Mouse (Mus musculus): ENCODE results near the gene Mst1r. TPM values are rescaled to one million over a fixed set of nuclear protein-coding genes. Genes with fewer than 3 reads are reported as not detected.

Gene Mst1r
- polyA plus RNA-seq, 1 experiment from 2014 or later: 0.46 TPM

- H3K36me3 ChIP-seq (ENCODE audit: poor library complexity, severe bottlenecking): peaks cover 38% of the 10 kb centered on the region; the same call in 1 of the 2 replicates
Measured at GRCm38 (mm10) chr9:107898563-107898962, 8.1 kb upstream of the Mst1r start.

GRCm38 (mm10) chr9:107899855-107900254 is 6.8 kb upstream of the Mst1r start:
- ATAC-seq: no peak
- 74% methylated on average over 12 of the region's 12 CpGs for WGBS

More at GRCm38 (mm10) chr9:107898563-107898962, 8.1 kb upstream of the Mst1r start:
- H3K4me1 ChIP-seq: peaks cover 17% of the 10 kb centered on the region
- H3K9me3 ChIP-seq (replicated peaks): no peaks in the 10 kb centered on the region
- ATAC-seq: no peak
- no peak overlapping the region for H3K27ac ChIP-seq
- no peak overlapping the region for H3K4me2 ChIP-seq
- H3K27me3 ChIP-seq: peaks cover 23% of the 10 kb centered on the region
- H3K4me3 ChIP-seq: no peak overlapping the region
- H3K9ac ChIP-seq: no peak overlapping the region
- 88% methylated on average over 10 of the region's 10 CpGs for WGBS

GRCm38 (mm10) chr9:107900840-107901626 is 5.6 kb upstream of the Mst1r start:
- Histone ChIP-seq H3K36me3 (ENCODE audit: poor library complexity, severe bottlenecking) (peaks cover 36% of the 10 kb centered on the region; the same call in 1 of the 2 replicates), H3K4me2 (peak overlapping the region; percentile 66), H3K27me3 (peaks cover 23% of the 10 kb centered on the region), H3K9me3 (replicated peaks) (no peaks in the 10 kb centered on the region), H3K27ac (no peak overlapping the region), H3K9ac (peak overlapping the region; percentile 65), H3K4me1 (peaks cover 17% of the 10 kb centered on the region), H3K4me3 (peak overlapping the region; percentile 36)
- 4% methylated on average over 44 of the region's 44 CpGs for WGBS
- ATAC-seq: peak; percentile 71

More at GRCm38 (mm10) chr9:107899855-107900254, 6.8 kb upstream of the Mst1r start:
- Histone ChIP-seq H3K36me3 (ENCODE audit: poor library complexity, severe bottlenecking) (peaks cover 38% of the 10 kb centered on the region; the same call in 1 of the 2 replicates), H3K27me3 (peaks cover 23% of the 10 kb centered on the region), H3K9me3 (replicated peaks) (no peaks in the 10 kb centered on the region), H3K4me2 (no peak overlapping the region), H3K4me3 (no peak overlapping the region), H3K9ac (no peak overlapping the region), H3K4me1 (peaks cover 17% of the 10 kb centered on the region), H3K27ac (no peak overlapping the region)

GRCm38 (mm10) chr9:107901627-107901914 is 5.1 kb upstream of the Mst1r start:
- Histone ChIP-seq H3K4me1 (peaks cover 19% of the 10 kb centered on the region), H3K9me3 (replicated peaks) (no peaks in the 10 kb centered on the region), H3K4me2 (peak overlapping the region; percentile 66), H3K9ac (peak overlapping the region; percentile 65), H3K27me3 (peaks cover 23% of the 10 kb centered on the region), H3K4me3 (peak overlapping the region; percentile 36), H3K36me3 (ENCODE audit: poor library complexity, severe bottlenecking) (peaks cover 31% of the 10 kb centered on the region; the same call in 1 of the 2 replicates), H3K27ac (no peak overlapping the region)
- ATAC-seq: no peak
- 10% methylated on average over 17 of the region's 17 CpGs for WGBS

GRCm38 (mm10) chr9:107904726-107905125 is 1.9 kb upstream of the Mst1r start:
- Histone ChIP-seq H3K27ac (no peak overlapping the region), H3K4me3 (no peak overlapping the region), H3K9me3 (replicated peaks) (no peaks in the 10 kb centered on the region), H3K9ac (no peak overlapping the region), H3K4me2 (no peak overlapping the region), H3K36me3 (ENCODE audit: poor library complexity, severe bottlenecking) (peaks cover 16% of the 10 kb centered on the region; the same call in 1 of the 2 replicates), H3K4me1 (peaks cover 42% of the 10 kb centered on the region), H3K27me3 (peaks cover 31% of the 10 kb centered on the region)
- peak; percentile 61 for ATAC-seq
- WGBS: 5% methylated on average over 4 of the region's 4 CpGs

GRCm38 (mm10) chr9:107906967-107907800 is 511 bp downstream of the Mst1r start:
- H3K27ac ChIP-seq: no peak overlapping the region
- H3K4me2 ChIP-seq: peak overlapping the region; percentile 52
- H3K9me3 ChIP-seq (replicated peaks): no peaks in the 10 kb centered on the region
- 0 out of 2 replicates have a peak, but pooled peaks have one; percentile 1 for ATAC-seq
- H3K36me3 ChIP-seq (ENCODE audit: poor library complexity, severe bottlenecking): peaks cover 7% of the 10 kb centered on the region; the same call in 1 of the 2 replicates
- peak overlapping the region; percentile 24; the same call in 1 of the 2 replicates for H3K4me3 ChIP-seq
- peaks cover 14% of the 10 kb centered on the region for H3K27me3 ChIP-seq
- 0 out of 2 replicates have a peak overlapping the region, but pooled peaks have one; percentile 37 for H3K9ac ChIP-seq
- 56% methylated on average over 31 of the region's 31 CpGs for WGBS
- peaks cover 26% of the 10 kb centered on the region for H3K4me1 ChIP-seq

- no peak for ATAC-seq
- WGBS: 89% methylated on average over 14 of the region's 14 CpGs
- no peak overlapping the region for H3K4me2 ChIP-seq
- peaks cover 11% of the 10 kb centered on the region for H3K27me3 ChIP-seq
- no peak overlapping the region for H3K9ac ChIP-seq
- H3K27ac ChIP-seq: no peak overlapping the region
- peaks cover 26% of the 10 kb centered on the region for H3K4me1 ChIP-seq
- no peaks in the 10 kb centered on the region for H3K9me3 ChIP-seq (replicated peaks)
- peaks cover 2% of the 10 kb centered on the region; the same call in 1 of the 2 replicates for H3K36me3 ChIP-seq (ENCODE audit: poor library complexity, severe bottlenecking)
- H3K4me3 ChIP-seq: no peak overlapping the region
Measured at GRCm38 (mm10) chr9:107907801-107908120, 1.1 kb downstream of the Mst1r start.

- Histone ChIP-seq H3K4me3 (no peak overlapping the region), H3K27ac (no peak overlapping the region), H3K9me3 (replicated peaks) (no peaks in the 10 kb centered on the region), H3K36me3 (ENCODE audit: poor library complexity, severe bottlenecking) (no peaks in the 10 kb centered on the region), H3K9ac (0 out of 2 replicates have a peak overlapping the region, but pooled peaks have one; percentile 17), H3K4me1 (peaks cover 26% of the 10 kb centered on the region), H3K27me3 (peaks cover 11% of the 10 kb centered on the region), H3K4me2 (peak overlapping the region; percentile 17; the same call in 1 of the 2 replicates)
- no peak for ATAC-seq
- 23% methylated on average over 18 of the region's 18 CpGs for WGBS
Measured at GRCm38 (mm10) chr9:107908410-107909158, 1.9 kb downstream of the Mst1r start.

- Histone ChIP-seq H3K9ac (no peak overlapping the region), H3K9me3 (replicated peaks) (no peaks in the 10 kb centered on the region), H3K36me3 (ENCODE audit: poor library complexity, severe bottlenecking) (no peaks in the 10 kb centered on the region), H3K27me3 (peaks cover 11% of the 10 kb centered on the region), H3K4me3 (no peak overlapping the region), H3K27ac (no peak overlapping the region), H3K4me1 (peaks cover 26% of the 10 kb centered on the region), H3K4me2 (no peak overlapping the region)
- ATAC-seq: no peak
- 91% methylated on average over 15 of the region's 15 CpGs for WGBS
Measured at GRCm38 (mm10) chr9:107910025-107910769, 3.5 kb downstream of the Mst1r start.

- Histone ChIP-seq H3K27ac (no peak overlapping the region), H3K4me2 (no peak overlapping the region), H3K4me1 (peaks cover 6% of the 10 kb centered on the region), H3K9me3 (replicated peaks) (no peaks in the 10 kb centered on the region), H3K27me3 (no peaks in the 10 kb centered on the region), H3K9ac (no peak overlapping the region), H3K4me3 (no peak overlapping the region), H3K36me3 (ENCODE audit: poor library complexity, severe bottlenecking) (no peaks in the 10 kb centered on the region)
- 89% methylated on average over 16 of the region's 16 CpGs for WGBS
- no peak for ATAC-seq
Measured at GRCm38 (mm10) chr9:107914764-107915420, 8.2 kb downstream of the Mst1r start.

All from forebrain, embryonic 13.5 days (tissue).